Mouse (Mus musculus): ENCODE measurements at regions not wholly inside any gene's neighbourhood (a gene's known extent, or its start where the extent isn't known, plus 50 kb on each side); places are given as distances from the start of the nearest gene placed in this dataset.
"Not testable (repeated sequence)": the region's sequence is repeated elsewhere in the genome, so short reads cannot be mapped to it uniquely, and the experiment has no call there.

GRCm38 (mm10) chr8:42442786-42443185 lies 698.5 kb downstream of the Triml1 start:
- no peak for DNase-seq

DNA sequence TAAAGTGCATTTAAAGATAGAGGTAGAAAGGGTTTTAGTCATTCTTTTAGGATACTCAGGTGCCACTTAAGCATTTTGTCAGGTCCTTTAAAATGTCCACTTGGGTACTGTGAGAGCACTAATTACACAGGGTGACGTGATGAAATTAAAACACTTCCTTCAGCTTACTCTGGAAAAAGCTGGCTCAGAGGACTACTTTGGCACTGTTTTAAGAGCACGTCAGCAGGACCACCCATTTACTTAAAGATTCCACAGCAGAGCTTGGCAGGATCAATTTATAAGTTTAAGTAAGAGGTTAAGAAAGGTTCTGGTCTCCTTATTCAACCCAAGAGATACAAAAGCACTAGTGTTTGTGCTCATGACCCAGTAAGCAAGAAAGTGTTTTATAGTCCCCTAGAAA lies 738.7 kb downstream of the Triml1 start:
- DNase-seq, result no peak

DNA sequence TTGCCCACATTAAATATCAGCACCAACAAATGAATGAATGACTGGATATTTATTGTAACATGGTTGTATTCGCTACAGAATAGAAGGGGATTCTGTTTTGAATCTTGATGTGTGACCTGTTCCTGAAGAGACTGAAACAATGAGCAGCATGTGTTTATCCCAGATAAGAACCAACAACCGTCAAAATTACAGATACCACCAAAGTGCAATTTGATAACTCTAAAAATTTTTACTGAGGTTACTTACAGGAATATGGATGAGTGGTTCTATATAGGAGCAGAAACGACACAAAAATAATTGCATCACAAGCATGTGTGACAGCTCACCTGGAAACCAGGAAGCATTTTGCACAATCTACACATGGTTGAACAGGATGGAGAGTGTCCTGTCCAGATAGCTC lies 744.4 kb downstream of the Triml1 start:
- DNase-seq, result no peak

DNA sequence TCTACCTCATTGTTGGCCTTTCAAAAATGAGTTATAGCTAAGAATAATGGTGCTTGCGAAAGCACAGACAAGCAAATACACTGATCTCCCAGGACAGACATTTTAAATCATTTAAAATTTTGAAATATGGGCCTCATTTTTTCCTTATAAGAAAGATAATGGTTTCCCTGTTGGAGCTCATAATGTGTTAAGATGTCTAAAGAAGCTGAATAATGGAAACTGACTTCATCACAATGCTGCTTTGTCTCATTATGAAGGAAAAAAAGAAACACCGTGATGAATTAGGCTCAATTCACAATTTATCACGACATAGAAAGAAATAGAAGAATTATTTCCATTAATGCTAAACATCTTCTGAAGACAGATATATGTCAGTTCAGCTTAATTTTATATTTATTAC lies 752.5 kb downstream of the Triml1 start:
- no peak for DNase-seq

DNA sequence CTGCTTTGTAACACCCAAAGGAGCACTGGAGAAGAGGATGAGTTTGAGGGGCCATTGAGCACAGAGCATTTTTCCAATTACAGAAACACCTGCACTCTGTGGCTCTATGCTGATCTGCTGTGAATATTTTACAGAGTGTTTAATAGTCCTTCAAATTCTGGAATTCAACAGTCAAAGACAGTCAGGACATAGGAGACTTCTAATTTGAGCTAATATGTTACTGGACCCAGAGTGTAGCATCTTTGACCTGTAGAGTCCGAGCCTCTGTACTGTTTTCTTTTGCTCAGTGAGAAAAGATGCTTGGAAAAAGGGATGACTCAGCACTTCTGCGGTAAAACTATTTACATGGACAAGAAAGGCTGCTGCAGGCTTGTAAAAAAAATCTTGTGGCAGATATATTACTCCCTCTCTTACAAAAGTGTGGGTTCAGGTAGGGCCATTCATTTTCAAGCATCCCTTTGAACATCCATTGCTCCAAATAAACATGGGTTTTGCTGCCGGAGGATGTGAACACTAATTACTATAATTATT lies 793.1 kb downstream of the Triml1 start:
- no peak for DNase-seq

- DNase-seq, result no peak
These were observed 806.6 kb downstream of the Triml1 start for GRCm38 (mm10) chr8:42334708-42335107.

- no peak for DNase-seq
These were observed 816.6 kb downstream of the Triml1 start for GRCm38 (mm10) chr8:42324663-42325062.

- no peak for DNase-seq
These were observed 818.4 kb downstream of the Triml1 start for GRCm38 (mm10) chr8:42322862-42323261.

GRCm38 (mm10) chr8:42311060-42311459 lies 830.2 kb downstream of the Triml1 start:
- no peak for DNase-seq

- no peak for DNase-seq
These were observed 849.9 kb downstream of the Triml1 start for GRCm38 (mm10) chr8:42291392-42291791.

GRCm38 (mm10) chr8:42282011-42282410 lies 859.3 kb downstream of the Triml1 start:
- no peak for DNase-seq

DNA sequence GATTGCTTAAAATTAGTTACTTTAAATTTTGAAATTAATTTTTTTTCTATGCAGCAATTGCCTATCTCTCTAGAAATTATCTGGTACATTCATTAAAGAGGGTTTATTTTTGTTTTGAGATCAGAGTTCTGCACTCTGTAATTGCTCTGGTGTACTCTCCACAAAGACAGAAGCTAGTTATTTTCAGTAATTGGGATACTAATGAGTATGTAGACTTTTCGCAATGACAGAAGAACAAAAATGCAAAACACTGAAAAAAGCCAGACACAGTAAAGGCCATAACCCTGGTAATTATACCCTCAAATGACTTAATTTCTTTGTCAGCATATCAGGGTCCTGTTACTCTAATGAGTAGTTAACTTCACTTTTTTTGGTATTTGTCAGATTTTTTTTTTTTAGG lies 836.5 kb upstream of the Frg1 start:
- no peak for DNase-seq

- not testable (repeated sequence) for DNase-seq
These were observed 825.4 kb upstream of the Frg1 start for GRCm38 (mm10) chr8:42242321-42242720.

GRCm38 (mm10) chr8:42219857-42220600 lies 803.2 kb upstream of the Frg1 start:
- no peak for DNase-seq

DNA sequence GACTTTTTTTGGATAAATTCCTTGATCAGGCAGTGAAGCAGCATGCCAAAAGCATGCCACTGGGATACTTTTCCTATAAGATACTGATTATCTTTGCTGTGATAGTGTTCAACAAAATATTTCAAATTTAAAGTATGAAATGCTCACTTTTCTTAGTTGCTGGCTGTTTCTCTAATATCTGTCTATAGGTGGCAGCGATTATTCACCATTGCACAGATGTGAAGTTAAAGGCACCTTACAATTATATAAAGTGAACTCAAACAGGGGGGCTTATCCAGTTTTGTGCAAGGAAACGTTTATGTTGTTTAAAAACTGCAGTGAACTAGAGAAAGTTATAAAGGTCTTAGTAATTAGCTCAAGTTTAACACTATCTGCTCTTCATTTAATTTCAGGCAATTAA lies 794.1 kb upstream of the Frg1 start:
- no peak for DNase-seq

DNA sequence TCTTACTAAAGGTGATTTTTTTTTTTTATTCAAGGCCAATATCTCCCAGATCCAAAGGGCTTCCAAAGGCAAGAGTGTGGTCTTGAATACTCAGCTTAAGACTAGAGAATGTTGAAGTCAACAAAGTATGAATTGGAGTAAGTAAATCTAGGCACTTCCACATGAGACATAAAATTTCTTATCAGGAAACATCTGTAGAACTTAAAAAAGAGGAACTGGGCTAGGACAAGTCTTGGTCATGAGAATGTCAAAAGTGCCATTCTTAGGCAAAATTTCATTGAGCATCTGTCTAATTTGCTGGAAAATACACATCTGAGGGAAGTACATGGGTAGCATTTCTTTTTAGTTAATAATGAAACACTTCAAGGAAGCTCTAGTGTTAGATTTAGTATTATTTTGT lies 793.1 kb upstream of the Frg1 start:
- DNase-seq, result no peak

DNA sequence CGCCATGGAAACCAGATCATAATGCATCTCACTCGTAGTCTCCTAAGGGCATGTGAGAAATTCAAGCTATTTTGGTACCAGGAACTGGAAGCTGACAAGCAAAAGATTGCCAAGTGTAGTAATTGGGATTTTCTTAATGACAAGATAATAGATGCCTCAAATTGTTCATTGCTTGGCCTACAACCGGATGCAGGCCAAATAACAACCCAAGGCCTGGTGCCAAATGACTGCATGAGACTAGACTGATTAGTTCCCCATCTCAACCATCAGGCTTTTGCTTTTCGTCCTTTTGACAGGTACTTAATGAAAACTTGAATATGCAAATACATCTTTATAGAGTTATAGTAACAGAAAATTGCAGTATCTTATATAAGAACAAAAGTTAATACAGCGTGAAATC lies 780.4 kb upstream of the Frg1 start:
- no peak for DNase-seq

- no peak for DNase-seq
These were observed 777.2 kb upstream of the Frg1 start for GRCm38 (mm10) chr8:42193902-42194550.

GRCm38 (mm10) chr8:42187083-42187482 lies 770.2 kb upstream of the Frg1 start:
- DNase-seq, result no peak

GRCm38 (mm10) chr8:42183288-42183878 lies 766.5 kb upstream of the Frg1 start:
- no peak for DNase-seq

- no peak for DNase-seq
These were observed 745.6 kb upstream of the Frg1 start for GRCm38 (mm10) chr8:42162441-42162840.

DNA sequence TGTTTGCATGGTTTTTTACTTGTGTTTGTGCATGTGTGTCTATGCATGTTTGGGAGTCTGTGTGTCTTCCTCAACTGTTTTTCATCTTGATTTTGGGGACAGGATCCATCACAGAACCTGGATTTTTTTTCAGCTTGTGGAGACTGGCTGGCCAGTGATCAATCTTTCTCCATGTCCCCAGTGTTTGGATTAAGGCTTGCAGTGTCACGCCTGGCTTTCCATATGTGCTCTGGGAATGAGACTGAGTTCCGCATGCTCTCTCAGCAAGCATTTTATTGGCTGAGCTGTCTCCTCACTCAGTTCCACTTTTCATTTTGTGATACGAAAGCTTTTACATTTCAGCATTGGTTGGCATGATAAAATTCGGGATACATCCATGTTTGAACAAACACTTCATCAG lies 740.1 kb upstream of the Frg1 start:
- DNase-seq, result no peak

DNA sequence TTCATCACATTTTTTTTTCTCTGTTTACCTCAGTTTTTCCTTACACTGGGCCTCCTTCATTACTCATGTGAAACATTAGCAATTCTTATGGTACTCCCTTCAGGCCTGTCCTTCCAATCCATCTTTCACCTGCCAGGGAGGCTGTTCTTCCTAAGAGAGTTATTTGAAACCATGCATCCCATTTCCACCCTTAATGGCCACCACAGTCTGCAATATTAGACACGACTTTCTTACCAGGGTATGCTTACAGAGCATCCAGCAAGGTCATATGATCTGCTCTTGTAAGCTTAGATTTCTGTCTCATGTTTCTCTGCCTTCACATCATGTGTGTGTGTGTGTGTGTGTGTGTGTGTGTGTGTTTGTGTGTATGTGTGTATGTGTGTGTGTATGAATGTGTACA lies 739.7 kb upstream of the Frg1 start:
- no peak for DNase-seq

GRCm38 (mm10) chr8:42144685-42145084 lies 727.8 kb upstream of the Frg1 start:
- no peak for DNase-seq

Measured in thymus, postnatal 14 days (tissue).